Mouse (Mus musculus) cerebellum, adult 11-12 months (tissue): Measurements from ENCODE around the gene Rab11b.

ENCODE experiments used
- DNase-seq: peaks from one replicate; pipeline ENCODE4 v3.0.0; 2022

The Rab11b gene

DNA sequence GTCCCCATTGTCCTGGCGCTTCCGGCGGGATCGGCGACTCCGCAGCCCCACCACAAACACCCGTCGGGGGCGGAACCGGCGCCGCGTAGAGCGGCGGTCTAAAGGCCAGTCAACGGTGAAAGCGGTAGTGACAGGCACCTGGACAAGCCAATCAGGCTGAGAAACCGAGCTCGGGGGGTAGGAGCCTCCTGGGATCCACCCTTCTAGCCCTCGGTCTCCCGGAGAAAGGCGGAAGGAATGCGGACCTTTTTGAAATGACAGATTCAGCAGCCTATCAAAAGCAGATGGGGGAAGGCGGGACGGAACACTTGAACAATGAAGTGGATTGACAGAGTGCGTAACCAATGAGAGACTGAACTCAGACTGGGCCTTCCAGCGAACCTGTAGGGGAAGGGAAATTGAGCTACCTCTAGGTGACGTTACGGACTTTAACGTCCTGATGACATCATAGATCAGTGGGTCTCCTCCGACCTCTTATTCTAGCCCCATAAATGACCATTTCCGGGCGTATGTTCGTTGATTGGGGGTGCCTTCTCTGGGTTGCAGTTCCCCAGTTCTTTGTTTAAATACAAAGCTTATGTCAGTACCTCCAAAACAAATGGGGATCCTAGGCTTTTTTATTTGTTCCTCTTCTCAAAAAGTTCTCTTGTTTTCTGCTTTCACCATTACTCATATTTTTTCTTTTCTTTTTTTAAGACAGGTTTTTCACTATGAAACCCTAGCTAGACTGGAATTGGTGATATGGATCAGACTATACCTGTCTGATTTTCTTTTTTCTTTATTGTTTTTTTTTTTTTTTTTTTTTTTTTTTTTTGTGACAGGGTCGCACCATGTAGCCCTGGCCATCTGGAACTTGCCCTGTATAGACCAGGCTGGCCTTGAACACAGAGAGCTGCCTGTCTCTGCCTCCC, at the start of gene Rab11b:
Gene Rab11b, minus strand, starts transcription at position 276 of the 911 bp plus-strand sequence.
- DNase-seq: peak; percentile 100

DNA sequence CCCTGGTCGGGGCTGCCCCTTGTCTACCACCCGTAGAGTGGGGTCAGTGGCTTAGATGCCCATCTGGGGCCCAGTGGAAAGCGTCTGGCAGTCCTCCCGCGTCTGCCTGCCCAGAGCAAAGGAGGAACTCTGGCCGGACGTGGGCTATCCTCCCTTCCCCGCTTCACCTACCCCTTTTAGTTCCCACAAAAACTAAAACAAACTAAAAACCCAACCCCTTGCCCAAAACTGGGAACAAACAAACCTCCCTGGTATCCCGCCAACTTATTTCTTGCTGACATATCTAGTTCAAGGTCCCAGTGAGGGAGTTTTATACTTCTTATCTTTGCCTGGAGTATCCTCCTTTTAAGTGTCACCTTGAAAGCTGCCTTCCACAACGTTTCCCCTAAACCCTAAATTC, 47.9 kb upstream of the Rab11b start:
- no peak for DNase-seq

- DNase-seq: no peak
Measured at GRCm38 (mm10) chr17:33807181-33807888, 47.0 kb upstream of the Rab11b start.

- DNase-seq: no peak
Measured at GRCm38 (mm10) chr17:33804745-33805144, 44.4 kb upstream of the Rab11b start.

GRCm38 (mm10) chr17:33804205-33804604, 43.9 kb upstream of the Rab11b start:
- no peak for DNase-seq

DNA sequence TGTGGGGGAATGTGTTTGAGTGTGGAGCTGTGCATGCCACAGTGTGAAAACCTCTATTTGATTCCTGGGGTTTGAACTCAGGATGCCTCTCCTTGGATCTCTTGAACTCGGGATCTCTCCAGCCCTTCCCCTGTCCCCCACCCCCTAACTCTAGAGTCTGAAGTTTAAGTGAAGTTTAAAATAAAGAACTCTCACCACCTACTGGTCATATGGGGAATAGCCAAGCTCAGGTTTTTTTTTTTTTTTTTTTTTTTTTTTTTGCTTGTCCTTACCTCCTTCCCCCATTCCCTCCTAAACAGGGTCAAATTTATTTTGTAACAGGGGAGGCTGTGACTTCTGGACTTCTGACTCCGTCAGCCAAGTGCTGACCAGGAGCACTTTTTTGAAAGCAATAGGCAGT, 41.9 kb upstream of the Rab11b start:
- DNase-seq: no peak

DNA sequence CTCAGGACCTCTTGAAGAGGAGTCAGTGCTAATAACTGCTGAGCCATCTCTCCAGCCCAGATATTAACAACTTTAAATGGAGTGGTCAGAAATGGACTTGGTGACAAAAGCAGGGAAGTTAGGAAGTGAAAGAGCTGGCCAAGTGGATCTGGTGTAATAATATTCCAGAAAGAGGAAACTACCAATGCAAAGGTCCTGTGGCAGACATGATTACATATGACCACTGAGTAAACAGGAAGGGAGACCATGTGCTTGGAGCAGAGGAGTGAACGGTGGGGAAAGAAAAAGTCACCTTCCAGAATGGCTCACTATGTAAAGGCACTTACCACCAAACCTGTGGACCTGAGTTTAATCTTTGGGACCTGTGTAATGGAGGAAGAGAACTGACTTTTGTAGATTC, 38.9 kb upstream of the Rab11b start:
- no peak for DNase-seq

DNA sequence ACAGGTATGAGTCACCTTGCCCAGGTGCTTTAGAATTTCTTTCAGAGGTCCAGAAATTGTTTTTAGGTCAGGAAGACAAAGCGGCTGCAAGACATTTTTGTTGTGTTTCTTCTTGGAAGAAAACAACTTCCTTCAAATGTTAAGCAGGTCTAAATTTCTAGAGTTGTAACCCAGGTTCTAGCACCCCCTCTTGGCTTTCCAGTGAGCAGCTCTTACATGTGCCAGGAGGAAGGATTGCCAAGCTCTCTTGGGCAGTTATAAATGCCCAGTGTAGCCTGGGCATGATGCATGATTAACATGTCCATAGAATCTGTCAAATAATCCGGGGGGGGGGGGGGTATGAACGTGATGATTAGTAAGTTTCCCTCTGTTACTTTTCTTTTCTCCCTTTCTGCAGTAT, 38.0 kb upstream of the Rab11b start:
- DNase-seq: no peak

GRCm38 (mm10) chr17:33788732-33789131, 28.4 kb upstream of the Rab11b start:
- no peak for DNase-seq

DNA sequence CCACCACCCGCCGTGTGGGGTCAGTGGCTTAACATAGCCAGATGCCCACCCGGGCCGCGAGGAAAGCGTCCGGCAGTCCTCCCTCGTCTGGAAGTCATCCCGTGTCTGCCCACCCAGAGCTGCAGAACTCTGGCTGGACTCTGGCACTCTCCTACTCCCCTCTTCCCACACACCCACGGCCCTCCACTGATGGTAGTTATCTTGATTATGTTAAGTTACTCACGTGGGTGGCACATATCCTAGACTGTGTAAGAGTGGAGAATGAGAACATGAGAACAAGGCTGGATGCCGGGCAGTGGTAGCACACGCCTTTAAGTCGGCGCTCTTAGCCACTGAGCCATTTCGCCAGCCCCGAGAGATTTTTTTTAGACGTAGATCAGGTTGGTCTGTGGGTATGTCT, 26.0 kb upstream of the Rab11b start:
- no peak for DNase-seq

- DNase-seq: no peak
Measured at GRCm38 (mm10) chr17:33784939-33785338, 24.6 kb upstream of the Rab11b start.

- no peak for DNase-seq
Measured at GRCm38 (mm10) chr17:33783408-33783807, 23.1 kb upstream of the Rab11b start.

DNA sequence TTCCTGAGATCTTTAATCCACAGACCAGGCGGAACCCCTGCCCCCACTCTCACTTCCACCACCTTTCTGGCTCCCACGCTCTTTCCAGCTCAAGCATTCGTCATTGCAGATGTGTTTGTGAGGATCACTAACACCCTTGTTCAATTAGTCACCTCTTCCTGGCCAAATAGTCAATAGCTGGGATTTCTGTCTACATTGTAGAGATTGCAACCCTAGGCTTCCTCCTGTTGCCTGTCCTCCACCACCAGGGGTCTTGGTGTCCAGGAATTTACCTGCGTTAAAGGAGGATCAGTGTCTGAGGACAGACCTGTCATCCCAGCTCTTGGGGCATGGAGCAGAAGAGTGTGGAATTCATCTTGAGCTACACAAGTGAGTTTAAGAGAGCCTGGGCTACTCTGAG, 21.7 kb upstream of the Rab11b start:
- no peak for DNase-seq

DNA sequence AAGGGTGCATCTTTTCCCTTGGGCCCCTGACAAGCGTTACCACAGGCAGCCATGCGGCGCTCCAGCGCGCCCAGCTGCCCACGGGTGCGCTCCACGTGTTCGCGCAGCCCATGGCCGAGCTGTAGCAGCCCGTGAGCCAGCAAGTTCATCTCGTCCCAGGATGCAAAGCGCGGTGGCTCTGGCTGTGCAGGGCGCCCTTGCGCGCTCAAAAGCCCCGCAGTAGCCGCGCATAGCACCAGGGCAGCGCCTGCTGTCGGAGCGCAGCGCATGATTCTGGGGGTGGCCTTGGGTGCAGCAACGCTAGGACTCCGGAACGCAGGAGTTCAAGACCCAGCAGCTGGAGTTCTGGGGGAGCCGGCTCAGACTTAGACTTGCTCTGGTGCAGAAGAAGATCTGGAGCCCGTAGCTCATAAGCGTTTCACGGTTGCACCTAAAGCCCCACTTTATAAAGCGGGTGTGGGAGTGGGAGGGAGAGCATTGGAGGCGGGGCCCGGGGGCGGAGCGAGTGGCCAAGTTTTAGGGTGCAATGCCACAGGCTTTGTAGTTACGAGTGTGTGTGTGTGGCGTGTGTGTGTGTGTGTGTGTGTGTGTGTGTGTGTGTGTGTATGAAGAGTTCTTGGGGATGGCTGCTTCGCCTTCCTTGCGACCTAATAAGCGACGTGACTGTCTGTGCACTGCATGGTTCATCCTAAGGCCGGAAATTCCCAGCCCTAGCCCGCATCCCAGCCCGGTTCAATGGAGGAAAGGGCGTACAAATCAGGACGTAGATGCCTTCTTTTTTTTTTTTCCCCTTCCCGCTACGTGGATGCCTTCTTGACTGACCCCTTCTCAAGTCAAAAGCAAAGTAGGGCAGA, 21.0 kb upstream of the Rab11b start, which contains the start of gene Angptl4:
Gene Angptl4, minus strand, starts transcription at position 707 of the 854 bp plus-strand sequence.
- DNase-seq: peak; percentile 15

DNA sequence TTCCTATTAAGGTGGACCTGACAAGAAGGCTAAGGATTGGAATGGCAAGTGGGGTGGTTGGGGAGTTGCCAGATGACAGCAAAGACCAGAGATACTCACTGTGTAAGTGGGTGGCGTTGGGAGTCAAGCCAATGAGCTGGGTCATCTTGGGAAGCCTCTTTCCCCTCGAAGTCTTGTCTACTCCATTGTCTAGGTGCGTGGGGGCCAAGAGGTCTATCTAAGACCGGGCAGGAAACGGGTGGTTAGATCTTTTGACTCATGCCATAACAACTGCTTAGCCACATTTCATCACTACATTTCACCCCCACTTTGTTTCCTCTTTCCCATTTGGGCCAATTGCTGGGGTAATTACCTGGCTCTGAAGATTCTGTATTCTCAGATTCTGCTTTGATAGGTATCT, 20.1 kb upstream of the Rab11b start:
- no peak for DNase-seq

DNA sequence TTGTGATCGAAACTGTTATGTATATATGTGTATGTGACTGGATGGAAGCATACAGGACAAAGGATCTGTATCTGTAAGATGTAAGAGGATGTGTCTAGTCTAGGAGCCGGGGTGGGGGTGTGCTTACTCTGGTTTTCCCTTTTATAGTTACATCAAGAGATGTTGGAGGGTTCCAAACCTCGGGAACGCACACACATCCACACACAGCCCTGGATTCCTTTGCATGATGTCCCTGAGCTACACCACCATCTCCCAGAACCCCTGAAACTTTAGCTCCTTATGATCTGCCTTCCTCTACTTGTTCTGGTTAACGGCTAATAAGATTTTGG, 19.6 kb upstream of the Rab11b start:
- DNase-seq: no peak

GRCm38 (mm10) chr17:33779271-33779966, 19.1 kb upstream of the Rab11b start:
- DNase-seq: peak; percentile 58

GRCm38 (mm10) chr17:33775287-33775686, 15.0 kb upstream of the Rab11b start:
- DNase-seq: no peak

- DNase-seq: no peak
Measured at GRCm38 (mm10) chr17:33774573-33775155, 14.3 kb upstream of the Rab11b start.

DNA sequence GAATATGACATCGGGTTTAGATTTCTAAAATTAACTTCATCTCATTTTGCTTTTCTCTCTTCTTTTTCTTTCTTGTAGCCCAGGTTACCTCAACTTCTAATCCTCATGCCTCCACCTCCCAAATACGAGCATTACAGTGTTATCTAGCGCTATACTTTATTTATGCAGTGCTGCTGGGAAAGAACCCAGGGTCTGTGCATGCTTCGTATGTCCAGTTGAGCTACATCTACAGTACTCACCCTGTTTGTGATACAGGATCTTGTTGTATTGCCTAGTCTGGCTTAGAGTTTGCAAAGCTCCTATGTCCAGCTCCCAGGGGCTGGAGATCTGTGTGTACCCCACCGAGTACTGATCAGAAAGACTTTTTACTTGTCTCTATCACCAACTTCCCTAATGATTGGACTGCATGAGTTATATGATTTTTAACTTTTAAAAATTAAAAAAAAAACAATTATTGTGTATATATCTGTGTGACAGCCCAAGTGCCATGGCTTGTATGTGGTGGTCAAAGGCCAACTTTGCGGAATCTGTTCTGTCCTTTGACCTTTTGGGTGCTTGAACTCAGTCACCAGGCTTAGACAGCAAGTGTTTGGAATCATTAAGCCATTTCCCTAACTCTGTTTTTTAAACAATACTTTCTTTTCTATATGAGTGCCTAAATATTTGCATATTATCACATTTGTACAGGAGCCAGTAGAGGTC, 13.7 kb upstream of the Rab11b start:
- no peak for DNase-seq

DNA sequence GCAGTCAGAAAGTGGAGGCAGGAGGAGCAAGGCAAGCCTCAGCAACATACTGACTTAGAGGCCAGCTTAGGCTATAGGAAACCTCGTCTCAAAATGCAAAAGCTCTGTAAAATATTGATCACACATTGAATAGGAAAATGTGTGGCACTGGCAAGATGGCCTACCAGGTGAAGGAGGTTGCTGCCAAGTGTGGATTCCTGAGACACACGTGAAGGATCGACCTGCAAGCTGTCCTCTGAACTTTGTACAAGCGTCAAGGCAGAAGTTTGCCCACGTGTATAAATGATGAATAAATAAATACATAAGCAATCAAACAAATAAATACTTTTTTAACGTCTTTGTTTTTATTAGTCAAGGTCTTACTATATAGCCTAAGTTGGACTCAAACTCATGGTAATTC, 13.1 kb upstream of the Rab11b start:
- no peak for DNase-seq

GRCm38 (mm10) chr17:33771617-33772016, 11.3 kb upstream of the Rab11b start:
- no peak for DNase-seq
